Mouse (Mus musculus): ENCODE data around the gene Klf13.

Klf13 gene

GRCm38 (mm10) chr7:63926492-63926891 lies 12.2 kb downstream of the Klf13 start:
- DNase-seq (ENCODE audit: extremely low spot score, low spot score), result no peak

GRCm38 (mm10) chr7:63925413-63926360 lies 13.0 kb downstream of the Klf13 start:
- no peak for DNase-seq (ENCODE audit: extremely low spot score, low spot score)

GRCm38 (mm10) chr7:63924747-63925412 lies 13.8 kb downstream of the Klf13 start:
- no peak for DNase-seq (ENCODE audit: extremely low spot score, low spot score)

- no peak for DNase-seq (ENCODE audit: extremely low spot score, low spot score)
Observed at GRCm38 (mm10) chr7:63924151-63924550, 14.6 kb downstream of the Klf13 start.

GRCm38 (mm10) chr7:63922975-63923374 lies 15.7 kb downstream of the Klf13 start:
- no peak for DNase-seq (ENCODE audit: extremely low spot score, low spot score)

- no peak for DNase-seq (ENCODE audit: extremely low spot score, low spot score)
Observed at GRCm38 (mm10) chr7:63922571-63922970, 16.1 kb downstream of the Klf13 start.

GRCm38 (mm10) chr7:63921909-63922562 lies 16.7 kb downstream of the Klf13 start:
- DNase-seq (ENCODE audit: extremely low spot score, low spot score), result no peak

- no peak for DNase-seq (ENCODE audit: extremely low spot score, low spot score)
Observed at GRCm38 (mm10) chr7:63918771-63919768, 19.6 kb downstream of the Klf13 start.

- DNase-seq (ENCODE audit: extremely low spot score, low spot score), result no peak
Observed at GRCm38 (mm10) chr7:63917693-63918092, 21.0 kb downstream of the Klf13 start.

- DNase-seq (ENCODE audit: extremely low spot score, low spot score), result no peak
Observed at GRCm38 (mm10) chr7:63916268-63916907, 22.3 kb downstream of the Klf13 start, which contains the start of gene E030018B13Rik. Gene E030018B13Rik (plus strand): TSS chr7:63916857.

GRCm38 (mm10) chr7:63914891-63915290 lies 23.8 kb downstream of the Klf13 start:
- no peak for DNase-seq (ENCODE audit: extremely low spot score, low spot score)

GRCm38 (mm10) chr7:63913724-63914692 lies 24.7 kb downstream of the Klf13 start:
- DNase-seq (ENCODE audit: extremely low spot score, low spot score), result no peak

GRCm38 (mm10) chr7:63912924-63913723 lies 25.6 kb downstream of the Klf13 start:
- DNase-seq (ENCODE audit: extremely low spot score, low spot score), result no peak

- no peak for DNase-seq (ENCODE audit: extremely low spot score, low spot score)
Observed at GRCm38 (mm10) chr7:63912234-63912810, 26.4 kb downstream of the Klf13 start.

- DNase-seq (ENCODE audit: extremely low spot score, low spot score), result no peak
Observed at GRCm38 (mm10) chr7:63911383-63912233, 27.1 kb downstream of the Klf13 start.

- no peak for DNase-seq (ENCODE audit: extremely low spot score, low spot score)
Observed at GRCm38 (mm10) chr7:63910912-63911311, 27.8 kb downstream of the Klf13 start.

- DNase-seq (ENCODE audit: extremely low spot score, low spot score), result no peak
Observed at GRCm38 (mm10) chr7:63910225-63910624, 28.5 kb downstream of the Klf13 start.
